Mouse (Mus musculus): ENCODE data around the gene Atp6v0a4. TPM values are rescaled to one million over a fixed set of nuclear protein-coding genes. Genes with fewer than 3 reads are reported as not detected.

Gene Atp6v0a4
- polyA plus RNA-seq, 1 experiment from 2014 or later, result 0.37 TPM

DNA sequence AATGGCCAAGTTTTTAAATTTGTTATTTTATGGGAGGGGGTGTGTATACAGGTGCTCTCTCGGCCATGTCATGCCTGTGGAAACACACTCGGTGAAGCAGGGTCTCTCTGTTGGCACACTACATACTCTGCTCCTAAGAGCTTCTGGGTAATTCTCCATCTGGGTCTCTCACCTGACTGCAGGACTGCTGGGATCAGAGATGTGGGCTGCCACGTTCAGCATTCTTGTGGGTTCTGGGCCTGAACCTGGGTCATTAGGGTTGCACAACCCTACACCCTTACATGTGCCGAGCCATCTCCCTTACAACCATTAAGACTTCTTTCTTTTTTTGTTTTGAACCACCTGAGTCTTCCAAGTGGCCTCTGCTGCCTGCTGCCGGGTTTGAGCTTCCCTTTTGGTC lies 2.5 kb downstream of the Atp6v0a4 start:
- Histone ChIP-seq H3K9me3 (ENCODE audit: control insufficient read depth) (no peaks in the 10 kb centered on the region), H3K4me2 (replicated peaks; ENCODE audit: low read depth) (no peak overlapping the region), H3K4me1 (replicated peaks; ENCODE audit: control insufficient read depth, insufficient read depth, low read length) (no peaks in the 10 kb centered on the region; the same call in 1 of the 2 replicates), H3K27ac (ENCODE audit: low read depth, low read length) (no peak overlapping the region), H3K4me3 (ENCODE audit: low read depth, low read length) (no peak overlapping the region), H3K9ac (ENCODE audit: low read depth, low read length) (no peak overlapping the region), H3K27me3 (replicated peaks; ENCODE audit: control insufficient read depth, insufficient read depth, low read length) (no peaks in the 10 kb centered on the region), H3K36me3 (ENCODE audit: control insufficient read depth, insufficient read depth) (no peaks in the 10 kb centered on the region)
- TF ChIP-seq CTCF (IDR thresholded peaks at IDR 0.05; ENCODE audit: low read depth), result no peak
- WGBS, result 81% methylated on average over 5 of the region's 5 CpGs
- no peak for ATAC-seq

DNA sequence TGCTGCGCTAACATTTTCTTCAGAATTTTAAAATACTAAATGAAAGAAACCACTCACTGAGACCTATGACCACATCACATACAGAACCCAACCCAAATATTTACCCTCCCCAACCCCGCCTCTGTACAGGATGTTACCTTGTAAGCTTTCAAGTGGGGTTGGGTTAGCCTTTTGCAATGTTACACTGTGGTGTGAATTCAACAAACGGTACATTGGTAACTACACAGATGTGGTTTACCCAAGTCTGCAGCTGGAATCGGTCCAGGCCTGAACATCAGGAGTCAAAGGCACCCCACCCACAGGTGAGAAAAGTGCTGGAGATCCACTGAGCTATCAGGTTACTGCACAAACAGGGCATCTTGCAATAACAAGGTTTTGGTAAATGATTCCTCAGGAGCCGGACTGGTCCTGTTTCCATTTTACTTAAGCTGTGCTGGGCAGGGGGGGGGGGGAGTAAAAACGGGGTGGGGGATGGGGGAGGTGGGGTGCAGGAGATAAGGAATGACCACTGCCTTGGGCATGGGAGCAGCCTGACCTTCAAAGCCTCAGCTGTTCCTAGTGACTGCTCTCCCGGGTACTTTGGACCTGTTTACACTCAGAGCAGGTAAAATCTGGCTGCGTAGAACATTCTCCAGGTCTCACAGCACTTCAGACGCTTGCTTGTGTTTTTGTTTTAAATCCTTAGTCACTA lies 3.6 kb downstream of the Atp6v0a4 start:
- TF ChIP-seq CTCF (IDR thresholded peaks at IDR 0.05; ENCODE audit: low read depth), result no peak
- Histone ChIP-seq H3K9ac (ENCODE audit: low read depth, low read length) (no peak overlapping the region), H3K36me3 (ENCODE audit: control insufficient read depth, insufficient read depth) (no peaks in the 10 kb centered on the region), H3K27me3 (replicated peaks; ENCODE audit: control insufficient read depth, insufficient read depth, low read length) (no peaks in the 10 kb centered on the region), H3K27ac (ENCODE audit: low read depth, low read length) (no peak overlapping the region), H3K4me2 (replicated peaks; ENCODE audit: low read depth) (no peak overlapping the region), H3K4me1 (replicated peaks; ENCODE audit: control insufficient read depth, insufficient read depth, low read length) (no peaks in the 10 kb centered on the region; the same call in 1 of the 2 replicates), H3K4me3 (ENCODE audit: low read depth, low read length) (no peak overlapping the region), H3K9me3 (ENCODE audit: control insufficient read depth) (no peaks in the 10 kb centered on the region)
- ATAC-seq, result no peak
- WGBS, result 36% methylated on average over 9 of the region's 9 CpGs

DNA sequence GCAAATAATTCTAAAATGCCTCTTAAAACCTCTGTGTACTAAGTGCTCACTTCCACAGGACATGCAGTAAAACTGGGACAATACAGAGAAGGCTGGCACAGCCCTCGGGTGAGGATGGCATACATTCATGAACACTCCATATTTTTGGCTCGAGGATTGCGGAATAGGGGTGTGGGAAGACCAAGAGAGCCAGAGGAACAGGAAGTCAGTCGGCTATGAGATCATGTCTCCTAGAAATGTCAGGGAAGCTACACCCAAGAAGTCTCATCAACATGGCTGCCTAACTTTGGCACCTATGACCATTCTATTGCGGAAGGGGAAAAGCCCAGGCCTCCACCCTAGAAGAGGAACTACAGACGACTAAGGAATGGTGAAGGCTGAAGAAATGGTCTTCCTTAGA lies 6.0 kb downstream of the Atp6v0a4 start:
- Histone ChIP-seq H3K9me3 (ENCODE audit: control insufficient read depth) (no peaks in the 10 kb centered on the region), H3K4me3 (ENCODE audit: low read depth, low read length) (no peak overlapping the region), H3K9ac (ENCODE audit: low read depth, low read length) (no peak overlapping the region), H3K27ac (ENCODE audit: low read depth, low read length) (no peak overlapping the region), H3K4me2 (replicated peaks; ENCODE audit: low read depth) (no peak overlapping the region), H3K4me1 (replicated peaks; ENCODE audit: control insufficient read depth, insufficient read depth, low read length) (no peaks in the 10 kb centered on the region; the same call in 1 of the 2 replicates), H3K36me3 (ENCODE audit: control insufficient read depth, insufficient read depth) (no peaks in the 10 kb centered on the region), H3K27me3 (replicated peaks; ENCODE audit: control insufficient read depth, insufficient read depth, low read length) (no peaks in the 10 kb centered on the region)
- no peak for ATAC-seq
- no peak for TF ChIP-seq CTCF (IDR thresholded peaks at IDR 0.05; ENCODE audit: low read depth)
- 82% methylated on average over 6 of the region's 6 CpGs for WGBS

DNA sequence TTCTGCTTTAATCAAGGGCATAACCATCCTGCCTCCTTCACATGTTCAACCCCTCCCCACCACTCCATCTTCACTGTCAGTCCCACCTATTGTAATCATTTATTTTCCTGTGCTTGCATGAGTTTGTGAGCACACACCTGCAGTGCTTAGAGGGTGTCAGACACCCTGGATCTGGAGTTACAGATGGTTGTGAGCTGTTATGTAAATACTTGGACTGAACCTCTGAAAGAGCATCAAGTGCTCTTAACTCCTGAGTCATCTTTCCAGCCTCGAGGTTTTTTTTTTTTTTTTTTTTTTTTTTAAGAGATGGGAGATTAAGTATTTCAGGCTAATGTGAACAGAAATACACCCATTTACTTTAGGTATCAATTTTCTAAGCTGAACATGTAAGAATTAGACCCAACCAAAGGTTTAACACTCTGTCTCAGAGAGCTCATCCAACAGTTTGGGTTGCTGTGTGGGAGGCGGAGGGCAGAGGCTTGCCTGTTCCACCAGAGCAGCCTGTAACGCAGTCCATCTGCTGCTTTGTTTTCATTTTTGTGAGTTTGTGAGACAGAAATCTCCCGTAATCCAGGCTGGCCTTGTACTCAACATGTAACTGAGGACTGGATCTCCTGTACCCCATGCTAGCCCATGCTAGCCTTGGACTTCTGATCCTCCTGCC lies 8.1 kb downstream of the Atp6v0a4 start:
- 48% methylated on average over 4 of the region's 4 CpGs for WGBS
- Histone ChIP-seq H3K9ac (ENCODE audit: low read depth, low read length) (no peak overlapping the region), H3K4me1 (replicated peaks; ENCODE audit: control insufficient read depth, insufficient read depth, low read length) (no peaks in the 10 kb centered on the region; the same call in 1 of the 2 replicates), H3K4me2 (replicated peaks; ENCODE audit: low read depth) (no peak overlapping the region), H3K9me3 (ENCODE audit: control insufficient read depth) (no peaks in the 10 kb centered on the region), H3K36me3 (ENCODE audit: control insufficient read depth, insufficient read depth) (no peaks in the 10 kb centered on the region), H3K4me3 (ENCODE audit: low read depth, low read length) (no peak overlapping the region), H3K27ac (ENCODE audit: low read depth, low read length) (no peak overlapping the region), H3K27me3 (replicated peaks; ENCODE audit: control insufficient read depth, insufficient read depth, low read length) (no peaks in the 10 kb centered on the region)
- no peak for ATAC-seq
- TF ChIP-seq CTCF (IDR thresholded peaks at IDR 0.05; ENCODE audit: low read depth), result no peak

DNA sequence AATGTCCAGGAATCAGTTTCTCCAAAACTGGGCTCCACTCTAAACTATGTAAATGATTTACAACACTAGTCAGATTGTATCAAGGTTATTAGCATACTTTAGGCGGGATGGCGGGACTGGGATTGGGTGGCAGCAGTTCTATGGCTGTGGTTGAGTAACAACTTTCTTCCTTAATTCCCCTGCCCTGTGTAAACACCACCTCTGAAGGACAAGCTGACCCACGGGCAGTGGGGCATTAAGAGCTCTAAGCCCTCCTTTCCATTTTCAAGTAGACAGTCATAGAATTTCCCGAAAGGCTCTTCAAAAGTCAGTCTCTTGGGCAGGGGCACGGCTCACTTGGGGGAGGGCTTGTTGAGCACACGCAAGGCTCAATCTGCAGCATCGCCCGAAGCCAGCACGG lies 13.5 kb downstream of the Atp6v0a4 start:
- 46% methylated on average over 9 of the region's 9 CpGs for WGBS
- H3K27me3 ChIP-seq (replicated peaks; ENCODE audit: control insufficient read depth, insufficient read depth, low read length), result no peaks in the 10 kb centered on the region
- H3K4me2 ChIP-seq (replicated peaks; ENCODE audit: low read depth), result 0 out of 2 replicates have a peak overlapping the region, but pooled peaks have one; percentile 13
- H3K9me3 ChIP-seq (ENCODE audit: control insufficient read depth), result no peaks in the 10 kb centered on the region
- H3K36me3 ChIP-seq (ENCODE audit: control insufficient read depth, insufficient read depth), result no peaks in the 10 kb centered on the region
- no peak for TF ChIP-seq CTCF (IDR thresholded peaks at IDR 0.05; ENCODE audit: low read depth)
- no peak overlapping the region for H3K4me3 ChIP-seq (ENCODE audit: low read depth, low read length)
- no peak overlapping the region for H3K9ac ChIP-seq (ENCODE audit: low read depth, low read length)
- H3K27ac ChIP-seq (ENCODE audit: low read depth, low read length), result no peak overlapping the region
- no peak for ATAC-seq
- no peaks in the 10 kb centered on the region for H3K4me1 ChIP-seq (replicated peaks; ENCODE audit: control insufficient read depth, insufficient read depth, low read length)

DNA sequence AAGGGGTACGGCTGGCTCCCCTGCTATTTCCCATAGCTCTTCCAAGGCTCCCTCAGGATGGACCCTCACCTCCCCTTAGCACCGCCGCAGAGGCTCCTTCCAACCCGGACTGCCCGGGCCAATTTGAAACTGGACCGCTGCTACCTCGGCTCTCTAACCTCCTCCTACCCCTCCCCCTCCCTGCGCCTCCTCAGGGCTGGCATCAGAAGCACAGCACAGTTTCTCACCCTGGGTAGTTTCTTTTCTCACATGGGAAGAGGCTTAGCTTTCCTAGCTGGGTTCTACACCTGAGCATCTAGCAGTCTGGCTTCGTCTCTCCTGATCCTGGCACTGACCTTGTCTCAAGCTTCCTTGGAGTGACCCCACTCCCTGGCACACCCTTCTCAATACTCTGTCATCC lies 14.5 kb downstream of the Atp6v0a4 start:
- H3K9me3 ChIP-seq (ENCODE audit: control insufficient read depth), result no peaks in the 10 kb centered on the region
- H3K9ac ChIP-seq (ENCODE audit: low read depth, low read length), result no peak overlapping the region
- H3K27me3 ChIP-seq (replicated peaks; ENCODE audit: control insufficient read depth, insufficient read depth, low read length), result no peaks in the 10 kb centered on the region
- H3K4me2 ChIP-seq (replicated peaks; ENCODE audit: low read depth), result no peak overlapping the region
- no peak overlapping the region for H3K27ac ChIP-seq (ENCODE audit: low read depth, low read length)
- no peak for ATAC-seq
- no peak for TF ChIP-seq CTCF (IDR thresholded peaks at IDR 0.05; ENCODE audit: low read depth)
- no peaks in the 10 kb centered on the region for H3K36me3 ChIP-seq (ENCODE audit: control insufficient read depth, insufficient read depth)
- no peaks in the 10 kb centered on the region for H3K4me1 ChIP-seq (replicated peaks; ENCODE audit: control insufficient read depth, insufficient read depth, low read length)
- 33% methylated on average over 9 of the region's 9 CpGs for WGBS
- H3K4me3 ChIP-seq (ENCODE audit: low read depth, low read length), result no peak overlapping the region

Measured in intestine, postnatal 0 days (tissue).